Mouse (Mus musculus) midbrain, embryonic 11.5 days (tissue): ENCODE results near the gene Ccnb1. TPM values are rescaled to one million over a fixed set of nuclear protein-coding genes. Genes with fewer than 3 reads are reported as not detected.
"Not testable (repeated sequence)": the region's sequence is repeated elsewhere in the genome, so short reads cannot be mapped to it uniquely, and the experiment has no call there.

ENCODE experiments used
- ATAC-seq: fragments of 200-750 bp; cut with Nextera tagmentation; 2 replicates; pipeline ENCODE4 v1.8.0; 2017; ENCODE audit warnings: moderate TSS enrichment, moderate library complexity; ENCODE audit not compliant: low FRiP score
- DNase-seq: peaks from one replicate; pipeline ENCODE4 v3.0.0; 2015; ENCODE audit warnings: low spot score; ENCODE audit errors: missing footprints
- H3K27ac ChIP-seq: fragments of 300-500 bp; sonication (generic); 2 replicates; pipeline ENCODE4 v1.5.1; 2014; ENCODE audit warnings: low read depth, low read length
- H3K27me3 ChIP-seq: fragments of 300-500 bp; sonication (generic); 2 replicates; pipeline ENCODE4 v1.6.1; 2014; ENCODE audit warnings: mild to moderate bottlenecking, low read length, moderate library complexity, mixed read lengths; ENCODE audit not compliant: control insufficient read depth, insufficient read depth
- H3K36me3 ChIP-seq: fragments of 300-500 bp; sonication (generic); 2 replicates; pipeline ENCODE4 v1.6.1; 2014; ENCODE audit warnings: mild to moderate bottlenecking, low read length, moderate library complexity, mixed read lengths; ENCODE audit not compliant: control insufficient read depth, insufficient read depth
- H3K4me1 ChIP-seq: fragments of 300-500 bp; sonication (generic); 2 replicates; pipeline ENCODE4 v1.6.1; 2014; ENCODE audit warnings: low read length; ENCODE audit not compliant: control insufficient read depth, insufficient read depth
- H3K4me2 ChIP-seq: fragments of 300-500 bp; sonication (generic); 2 replicates; pipeline ENCODE4 v1.6.1; 2014; ENCODE audit warnings: mild to moderate bottlenecking, moderate library complexity
- H3K4me3 ChIP-seq: fragments of 300-500 bp; sonication (generic); 2 replicates; pipeline ENCODE4 v1.5.1; 2014; ENCODE audit warnings: low read depth, low read length
- H3K9ac ChIP-seq: fragments of 300-500 bp; sonication (generic); 2 replicates; pipeline ENCODE4 v1.6.1; 2014; ENCODE audit warnings: low read length
- H3K9me3 ChIP-seq: fragments of 300-500 bp; sonication (generic); 2 replicates; pipeline ENCODE4 v1.6.1; 2016; ENCODE audit warnings: low read length; ENCODE audit not compliant: control insufficient read depth
- WGBS: fragments of 180-500 bp; shearing (Covaris S2); extraction: QIAGEN DNeasy Blood & Tissue Kit; methylation state at CpG from one replicate; pipeline ENCODE4 v1.1.7; 2014; 5-methylcytosine and 5-hydroxymethylcytosine counted together
- polyA plus RNA-seq: library from polyadenylated mRNA; unstranded; fragments of >200 nt; fragmentation: Nextera tagmentation; extraction: Ambion mirVana; gene quantifications from 2 replicates; pipeline ENCODE4 v1.2.1, GENCODE M21; 2014

The Ccnb1 gene
- polyA plus RNA-seq, 1 experiment from 2014 or later, result 415 TPM

DNA sequence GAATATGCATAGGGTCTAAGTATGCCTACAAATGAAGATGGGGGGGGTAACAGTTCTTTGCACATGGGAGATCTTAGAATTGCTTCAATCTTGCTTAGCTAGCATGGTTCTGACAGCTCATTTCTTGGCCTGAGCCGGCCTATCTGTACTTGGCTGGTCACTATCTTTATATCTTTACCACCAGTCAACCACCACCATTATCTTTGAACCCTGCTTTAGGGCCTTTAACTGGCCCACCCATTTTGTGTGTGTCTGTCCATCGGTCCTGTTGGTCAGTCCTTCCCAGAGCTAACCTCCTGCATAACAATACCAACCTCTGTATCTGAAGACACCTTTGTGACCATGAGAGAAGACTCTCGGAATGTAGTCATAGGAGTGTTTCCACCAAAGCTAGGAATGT is 35.0 kb downstream of the Ccnb1 start:
- H3K27me3 ChIP-seq, result no peaks in the 10 kb centered on the region
- WGBS, result 75% methylated on average over 3 of the region's 3 CpGs
- H3K4me2 ChIP-seq, result no peak overlapping the region
- H3K36me3 ChIP-seq, result no peaks in the 10 kb centered on the region
- no peak overlapping the region for H3K9ac ChIP-seq
- no peak overlapping the region for H3K27ac ChIP-seq
- no peaks in the 10 kb centered on the region for H3K4me1 ChIP-seq
- no peak overlapping the region for H3K4me3 ChIP-seq
- H3K9me3 ChIP-seq, result no peaks in the 10 kb centered on the region
- DNase-seq (no peak), ATAC-seq (no peak)

DNA sequence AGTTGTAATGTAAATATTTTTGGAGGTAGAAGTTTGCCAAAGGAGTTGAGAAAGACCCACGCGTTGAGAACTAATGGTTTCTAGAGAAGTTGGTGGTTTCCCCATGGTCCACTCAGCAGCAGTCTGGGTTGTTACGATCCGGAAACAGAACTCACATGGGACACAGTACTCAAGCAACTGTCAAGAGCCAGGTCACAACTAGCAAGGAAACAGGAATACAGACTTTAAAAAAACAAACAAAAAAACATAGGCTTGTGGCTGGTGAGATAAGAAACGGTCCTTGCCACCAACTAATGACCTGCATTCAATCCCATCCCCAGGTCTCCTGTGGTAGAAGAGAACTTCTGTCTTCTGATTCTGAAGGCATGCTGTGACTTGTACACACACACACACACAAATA is 35.6 kb downstream of the Ccnb1 start:
- Histone ChIP-seq H3K9me3 (no peaks in the 10 kb centered on the region), H3K4me3 (no peak overlapping the region), H3K36me3 (no peaks in the 10 kb centered on the region), H3K4me2 (no peak overlapping the region), H3K27ac (no peak overlapping the region), H3K27me3 (no peaks in the 10 kb centered on the region), H3K9ac (no peak overlapping the region), H3K4me1 (no peaks in the 10 kb centered on the region)
- ATAC-seq, result no peak
- DNase-seq, result no peak
- 87% methylated on average over 5 of the region's 5 CpGs for WGBS

DNA sequence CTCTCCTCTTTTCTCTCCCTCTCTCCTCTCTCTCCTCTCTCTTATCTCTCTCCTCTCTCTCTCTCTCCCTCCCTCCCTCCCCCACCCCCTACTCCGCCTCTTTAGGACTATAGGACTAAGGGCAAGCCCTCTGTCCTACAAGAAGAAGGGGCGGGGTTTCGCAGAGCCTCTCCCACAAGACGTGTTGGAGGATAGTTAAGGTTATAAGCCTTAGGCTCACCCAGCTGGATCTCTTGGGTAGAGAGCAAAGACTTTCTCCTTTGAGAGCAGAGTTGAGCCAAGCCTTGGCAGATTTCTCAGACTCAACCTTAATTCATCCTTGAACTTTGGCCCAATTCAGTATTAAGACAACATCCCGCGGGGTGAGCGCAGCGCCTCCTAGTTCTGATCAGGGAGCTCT is 37.7 kb downstream of the Ccnb1 start:
- ATAC-seq, result no peak

DNA sequence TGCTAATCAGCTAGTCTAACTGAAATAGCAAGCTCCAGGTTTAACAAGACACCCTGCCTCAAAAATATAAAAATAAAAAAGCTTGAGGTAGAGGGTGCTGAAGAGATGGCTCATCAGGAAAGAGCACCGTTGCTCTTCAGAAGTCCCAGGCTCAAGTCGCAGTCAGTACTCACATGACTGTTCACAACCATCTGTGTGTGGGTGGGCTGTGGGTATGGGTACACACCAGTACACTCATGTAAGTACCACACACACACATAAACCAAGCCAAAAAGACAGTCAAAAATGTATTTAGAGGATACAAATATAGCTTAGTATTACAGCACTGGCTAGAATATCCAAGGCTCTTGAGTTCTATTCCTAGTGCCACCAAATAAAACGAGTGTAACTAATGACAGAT is 40.3 kb downstream of the Ccnb1 start:
- Histone ChIP-seq H3K36me3 (no peaks in the 10 kb centered on the region), H3K4me3 (no peak overlapping the region), H3K4me2 (no peak overlapping the region), H3K9me3 (no peaks in the 10 kb centered on the region), H3K27ac (no peak overlapping the region), H3K9ac (no peak overlapping the region), H3K4me1 (peaks cover 8% of the 10 kb centered on the region), H3K27me3 (no peaks in the 10 kb centered on the region)
- WGBS, result 93% methylated on average over 3 of the region's 3 CpGs
- no peak for DNase-seq
- ATAC-seq, result no peak

More for the DNA sequence above, 37.7 kb downstream of the Ccnb1 start:
- no peak overlapping the region for H3K9ac ChIP-seq
- 32% methylated on average over 8 of the region's 8 CpGs for WGBS
- peaks cover 2% of the 10 kb centered on the region; the same call in 1 of the 2 replicates for H3K4me1 ChIP-seq
- H3K4me3 ChIP-seq, result no peak overlapping the region
- H3K36me3 ChIP-seq, result no peaks in the 10 kb centered on the region
- H3K27ac ChIP-seq, result no peak overlapping the region
- no peak for DNase-seq
- no peaks in the 10 kb centered on the region for H3K27me3 ChIP-seq
- no peaks in the 10 kb centered on the region for H3K9me3 ChIP-seq
- H3K4me2 ChIP-seq, result no peak overlapping the region

DNA sequence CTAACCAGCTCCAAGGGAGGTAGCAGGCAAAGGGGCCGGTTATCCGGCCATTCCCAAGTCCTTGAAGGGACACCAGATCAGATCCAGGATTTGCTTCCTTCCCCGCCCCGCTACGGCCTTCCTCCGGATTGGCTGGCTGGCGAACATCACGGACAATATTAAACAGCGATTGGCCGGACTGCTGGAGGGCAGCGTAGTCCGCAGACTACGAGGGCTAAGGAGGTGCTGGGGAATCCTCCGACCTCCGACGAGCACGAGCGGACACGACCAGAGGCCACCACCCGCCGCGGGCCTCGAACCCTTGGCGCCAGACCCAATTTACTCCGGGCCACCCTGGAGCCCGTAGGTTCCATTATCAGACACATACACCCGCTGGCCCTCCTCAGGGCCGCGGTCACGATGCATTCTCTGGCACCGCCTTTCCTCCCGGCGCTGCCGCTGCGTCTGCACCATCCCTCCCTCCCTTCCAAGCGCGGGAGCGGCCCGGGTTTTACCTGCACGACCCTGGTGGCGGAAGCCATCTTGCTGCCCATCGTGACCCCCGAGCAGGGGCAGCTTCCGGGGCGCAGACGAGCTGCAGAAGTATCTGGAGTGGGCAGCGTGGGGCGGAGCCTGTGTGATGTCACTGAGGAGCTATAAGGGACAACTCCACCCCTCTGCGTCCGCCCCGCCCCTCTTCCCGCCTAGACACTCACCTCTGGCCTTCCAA is 42.2 kb downstream of the Ccnb1 start, which contains the start of gene Mrps36:
Gene Mrps36, minus strand, starts transcription at position 624 of the 709 bp plus-strand sequence.
- Histone ChIP-seq H3K4me1 (peaks cover 8% of the 10 kb centered on the region), H3K27ac (peak within 1 kb of the TSS; percentile 94), H3K4me2 (peak within 1 kb of the TSS; percentile 63), H3K9me3 (no peaks in the 10 kb centered on the region), H3K4me3 (peak within 1 kb of the TSS; percentile 82), H3K9ac (peak within 1 kb of the TSS; percentile 88), H3K27me3 (no peaks in the 10 kb centered on the region), H3K36me3 (no peaks in the 10 kb centered on the region)
- WGBS, result under 1% methylated on average over 52 of the region's 52 CpGs
- DNase-seq (peak; percentile 99), ATAC-seq (peak; percentile 98)

DNA sequence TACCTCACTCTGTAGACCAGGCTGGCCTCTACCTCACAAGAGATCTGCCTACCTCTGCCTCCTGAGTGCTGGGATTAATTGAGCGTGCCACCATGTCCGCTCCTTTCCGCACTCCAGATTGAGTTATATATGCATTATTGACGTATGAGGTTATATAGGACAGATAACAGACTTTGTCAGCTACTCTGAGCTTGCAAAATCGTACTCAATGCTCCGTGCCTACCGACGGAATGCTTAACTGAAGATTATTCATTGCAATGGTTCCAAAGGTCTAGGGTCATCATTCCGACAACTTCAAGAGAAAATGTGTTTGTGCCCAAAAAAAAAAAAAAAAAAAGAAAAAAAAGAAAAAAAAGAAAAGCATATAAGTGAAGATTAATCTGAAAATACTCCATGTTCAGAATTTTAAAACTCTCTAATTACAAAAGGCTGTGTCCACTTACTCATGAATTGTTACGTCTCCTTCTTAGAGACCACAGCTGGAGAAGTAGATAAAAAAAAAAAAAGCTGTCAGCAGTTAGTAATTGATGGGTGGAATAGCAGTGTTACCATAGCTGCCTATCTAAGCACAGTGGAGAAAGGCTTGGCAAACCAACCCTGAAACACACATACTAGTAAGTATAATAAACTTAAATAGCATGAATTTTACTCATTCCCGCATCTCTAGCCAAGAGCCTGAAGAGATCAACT is 42.9 kb downstream of the Ccnb1 start:
- peak overlapping the region; percentile 88 for H3K9ac ChIP-seq

DNA sequence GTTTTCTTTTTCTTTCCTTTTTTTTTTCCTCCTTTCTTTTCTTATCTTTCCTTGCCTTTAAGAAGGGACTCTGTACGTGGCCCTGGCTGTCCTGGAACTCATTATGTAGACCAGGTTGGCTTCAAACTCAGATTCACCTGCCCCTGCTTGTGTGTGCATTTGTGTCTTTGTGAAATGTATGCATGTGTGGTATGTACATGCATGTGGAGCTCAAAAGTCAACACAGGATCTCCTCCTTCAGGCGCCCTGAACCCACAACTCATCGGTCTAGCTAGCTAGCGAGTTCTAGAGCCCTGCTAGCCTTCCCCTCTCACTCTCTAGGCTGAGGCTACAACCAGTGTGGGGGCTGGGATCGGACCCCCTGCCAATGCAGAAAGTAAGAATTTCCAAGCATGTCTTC is 43.5 kb downstream of the Ccnb1 start:
- no peak overlapping the region for H3K9ac ChIP-seq
- DNase-seq (no peak), ATAC-seq (no peak)
- H3K4me1 ChIP-seq, result peaks cover 8% of the 10 kb centered on the region
- 85% methylated on average over 5 of the region's 5 CpGs for WGBS
- H3K4me3 ChIP-seq, result no peak overlapping the region
- H3K36me3 ChIP-seq, result no peaks in the 10 kb centered on the region
- H3K27me3 ChIP-seq, result no peaks in the 10 kb centered on the region
- no peaks in the 10 kb centered on the region for H3K9me3 ChIP-seq
- H3K27ac ChIP-seq, result no peak overlapping the region
- H3K4me2 ChIP-seq, result no peak overlapping the region

More for the DNA sequence above, 42.9 kb downstream of the Ccnb1 start:
- 66% methylated on average over 11 of the region's 11 CpGs for WGBS
- DNase-seq (no peak), ATAC-seq (peak; percentile 34)
- Histone ChIP-seq H3K36me3 (no peaks in the 10 kb centered on the region), H3K27me3 (no peaks in the 10 kb centered on the region), H3K4me2 (peak overlapping the region; percentile 63), H3K4me3 (peak overlapping the region; percentile 82), H3K27ac (peak overlapping the region; percentile 94; the same call in 1 of the 2 replicates), H3K9me3 (no peaks in the 10 kb centered on the region), H3K4me1 (peaks cover 8% of the 10 kb centered on the region)

DNA sequence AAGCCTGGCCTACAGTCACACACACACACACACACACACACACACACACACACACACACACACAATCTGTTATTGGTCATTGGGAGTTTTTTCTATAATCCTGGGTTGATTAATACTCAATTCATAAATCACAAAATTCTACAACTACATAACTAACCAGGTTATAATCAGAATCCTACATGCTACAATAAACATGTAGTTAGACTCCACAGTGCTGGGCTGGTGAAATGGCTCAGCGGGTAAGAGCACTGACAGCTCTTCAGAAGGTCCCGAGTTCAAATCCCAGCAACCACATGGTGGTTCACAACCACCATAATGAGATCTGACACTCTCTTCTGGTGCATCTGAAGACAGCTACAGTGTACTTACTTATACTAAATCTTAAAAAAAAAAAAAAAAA is 53.6 kb downstream of the Ccnb1 start:
- H3K4me1 ChIP-seq, result peaks cover 6% of the 10 kb centered on the region; the same call in 1 of the 2 replicates
- no peak overlapping the region for H3K9ac ChIP-seq
- no peak overlapping the region for H3K27ac ChIP-seq
- ATAC-seq (no peak), DNase-seq (no peak)
- H3K36me3 ChIP-seq, result peaks cover 3% of the 10 kb centered on the region; the same call in 1 of the 2 replicates
- H3K4me3 ChIP-seq, result no peak overlapping the region
- H3K4me2 ChIP-seq, result no peak overlapping the region
- no peaks in the 10 kb centered on the region for H3K27me3 ChIP-seq
- no peaks in the 10 kb centered on the region for H3K9me3 ChIP-seq
- 92% methylated on average over 2 of the region's 2 CpGs for WGBS

DNA sequence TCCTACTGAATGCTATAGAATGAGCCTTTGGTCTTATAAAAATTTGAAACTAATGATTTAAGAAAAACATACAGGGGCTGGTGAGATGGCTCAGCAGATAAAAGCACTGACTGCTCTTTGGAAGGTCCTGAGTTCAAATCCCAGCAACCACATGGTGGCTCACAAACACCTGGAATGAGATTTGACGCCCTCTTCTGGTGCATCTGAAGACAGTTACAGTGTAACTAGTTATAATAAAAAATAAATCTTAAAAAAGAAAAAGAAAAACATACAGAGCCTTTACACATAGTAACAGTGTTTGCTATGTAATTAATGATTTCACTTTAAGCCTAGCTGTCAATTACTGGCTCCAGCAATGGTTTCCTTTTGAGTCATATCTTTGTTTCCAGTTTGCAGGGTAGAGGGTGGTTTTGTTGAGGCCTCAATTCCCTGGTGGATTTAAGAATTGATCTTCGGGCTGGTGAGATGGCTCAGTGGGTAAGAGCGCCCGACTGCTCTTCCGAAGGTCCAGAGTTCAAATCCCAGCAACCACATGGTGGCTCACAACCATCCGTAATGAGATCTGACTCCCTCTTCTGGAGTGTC is 54.8 kb downstream of the Ccnb1 start:
- not testable (repeated sequence) for H3K4me3 ChIP-seq, H3K9ac ChIP-seq, H3K4me2 ChIP-seq

More for the DNA sequence above, 54.8 kb downstream of the Ccnb1 start:
- not testable (repeated sequence) for ATAC-seq, H3K36me3 ChIP-seq, H3K9me3 ChIP-seq, H3K27me3 ChIP-seq, DNase-seq, H3K27ac ChIP-seq, H3K4me1 ChIP-seq
- 93% methylated on average over 5 of the region's 6 CpGs for WGBS
